Mouse (Mus musculus) heart, postnatal 36 days (tissue): ENCODE measurements around the gene Cideb. TPM values are rescaled to one million over a fixed set of nuclear protein-coding genes. Genes with fewer than 3 reads are reported as not detected.

Experiments used
- DNase-seq, 2 experiments: peaks; one replicate each; pipeline ENCODE4 v3.0.0; 2021 to 2022
- intact Hi-C: fragments of 180-260 bp; cut with DNase I; formaldehyde crosslinking; loops from one replicate; pipeline ENCODE4 v1.15.1; 2025
- total RNA-seq, 2 experiments: library from RNA; stranded (reverse); gene quantifications; 2 replicates each; pipeline ENCODE4 v1.2.3; 2021

Cideb gene
- 1 to 10 TPM in 1 of 2 experiments, under 1 TPM in 1; 0.64 to 1.6 TPM for total RNA-seq

DNA sequence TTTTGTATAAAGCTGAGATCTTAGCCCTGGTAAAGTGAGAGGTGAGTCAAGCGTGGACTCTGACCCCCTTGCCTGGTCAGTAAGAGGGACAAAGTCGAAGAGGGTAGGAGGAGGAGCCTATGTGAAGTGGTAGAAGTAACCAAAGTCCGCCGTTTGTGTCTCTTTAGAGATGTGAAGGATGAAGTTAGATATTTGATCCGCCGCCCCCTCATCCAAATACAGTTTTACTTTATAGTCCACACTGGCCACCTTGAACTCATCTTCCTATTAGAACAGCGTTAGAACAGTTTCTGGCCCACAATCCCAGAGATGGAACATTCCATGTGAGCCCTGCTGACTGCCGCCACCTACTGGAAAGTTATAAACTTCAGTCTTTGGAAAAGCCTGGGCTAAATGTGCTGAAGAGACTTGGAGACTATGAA lies at the start of gene Cideb:
Cideb (minus strand) TSS at position 96 of the 422 bp plus-strand sequence.
- intact Hi-C loops, result no loop called here

GRCm38 (mm10) chr14:55795380-55796163 lies 37.3 kb upstream of the Cideb start:
- intact Hi-C loops, result no loop called here
- DNase-seq, result no peak

More for the DNA sequence above, at the start of gene Cideb:
- DNase-seq, result peak; percentile 29 to 43

- intact Hi-C loops, result no loop called here
- no peak for DNase-seq
These were observed 35.7 kb upstream of the Cideb start for GRCm38 (mm10) chr14:55793946-55794345.

DNA sequence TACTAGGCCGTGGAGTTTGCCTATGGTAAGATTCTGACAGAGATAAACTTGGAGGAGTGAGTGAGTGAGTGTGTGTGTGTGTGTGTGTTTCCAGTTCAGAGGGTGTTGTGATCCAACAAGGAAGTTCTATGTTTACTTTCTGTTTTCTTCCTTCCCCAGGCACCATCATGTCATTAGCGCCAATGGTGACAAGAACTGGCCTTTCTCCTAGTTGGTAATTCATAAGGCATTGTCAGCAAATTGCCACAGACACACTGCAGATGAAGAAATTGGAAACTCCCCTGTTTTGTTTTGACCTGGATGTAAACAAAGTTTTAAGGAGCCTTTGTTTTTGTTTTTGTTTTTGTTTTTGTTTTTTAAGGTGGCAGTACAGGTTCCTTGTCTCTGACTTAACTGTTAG lies 35.2 kb upstream of the Cideb start:
- no peak for DNase-seq
- intact Hi-C loops, result no loop called here

GRCm38 (mm10) chr14:55788256-55789050 lies 30.2 kb upstream of the Cideb start, which contains the start of gene Ripk3:
Ripk3 (minus strand) TSS chr14:55788865.
- intact Hi-C loops, result no loop called here
- peak; percentile 48 to 60 for DNase-seq

DNA sequence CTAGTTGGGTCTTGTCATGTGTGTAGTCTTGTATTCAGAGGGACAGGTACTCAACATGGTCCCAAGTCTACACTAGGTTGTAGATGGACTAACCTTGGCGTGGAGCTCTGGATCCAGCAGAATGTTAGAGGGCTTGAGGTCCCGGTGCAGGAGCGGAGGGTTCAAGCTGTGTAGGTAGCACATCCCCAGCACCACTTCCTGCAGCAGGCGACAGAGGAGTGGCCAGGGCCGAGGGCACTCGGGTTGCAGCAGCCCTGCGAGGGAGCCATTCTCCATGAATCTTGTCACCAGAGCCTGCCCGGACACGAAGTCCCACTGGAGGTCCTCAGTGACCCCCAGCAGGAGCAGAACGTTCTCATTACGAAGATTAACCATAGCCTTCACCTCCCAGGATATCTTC lies 29.5 kb upstream of the Cideb start:
- DNase-seq, result no peak
- intact Hi-C loops, result no loop called here

- DNase-seq, result peak in 1 of 2 experiments; percentile 2
- intact Hi-C loops, result no loop called here
These were observed 26.9 kb upstream of the Cideb start for GRCm38 (mm10) chr14:55785195-55785594.

DNA sequence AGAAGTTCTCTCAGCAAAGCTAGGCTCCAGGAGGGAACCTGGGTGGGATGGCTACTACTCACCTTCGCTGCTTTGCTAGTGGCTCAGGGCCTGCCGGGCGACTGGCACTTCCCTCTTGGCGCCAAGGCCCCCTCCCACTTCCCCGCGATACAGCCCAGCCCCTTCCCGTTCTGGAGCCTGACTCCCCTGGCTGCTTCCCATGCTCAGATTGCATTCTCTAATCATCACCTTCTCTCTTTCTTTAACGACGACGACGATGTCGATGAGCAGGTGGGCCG lies 25.6 kb upstream of the Cideb start, which contains the start of gene Adcy4:
Adcy4 (minus strand) TSS at position 138 of the 278 bp plus-strand sequence.
- peak; percentile 41 to 49 for DNase-seq
- intact Hi-C loops, result no loop called here

- intact Hi-C loops, result no loop called here
- DNase-seq, result peak; percentile 45 to 59
These were observed 25.1 kb upstream of the Cideb start for GRCm38 (mm10) chr14:55783171-55783957.

DNA sequence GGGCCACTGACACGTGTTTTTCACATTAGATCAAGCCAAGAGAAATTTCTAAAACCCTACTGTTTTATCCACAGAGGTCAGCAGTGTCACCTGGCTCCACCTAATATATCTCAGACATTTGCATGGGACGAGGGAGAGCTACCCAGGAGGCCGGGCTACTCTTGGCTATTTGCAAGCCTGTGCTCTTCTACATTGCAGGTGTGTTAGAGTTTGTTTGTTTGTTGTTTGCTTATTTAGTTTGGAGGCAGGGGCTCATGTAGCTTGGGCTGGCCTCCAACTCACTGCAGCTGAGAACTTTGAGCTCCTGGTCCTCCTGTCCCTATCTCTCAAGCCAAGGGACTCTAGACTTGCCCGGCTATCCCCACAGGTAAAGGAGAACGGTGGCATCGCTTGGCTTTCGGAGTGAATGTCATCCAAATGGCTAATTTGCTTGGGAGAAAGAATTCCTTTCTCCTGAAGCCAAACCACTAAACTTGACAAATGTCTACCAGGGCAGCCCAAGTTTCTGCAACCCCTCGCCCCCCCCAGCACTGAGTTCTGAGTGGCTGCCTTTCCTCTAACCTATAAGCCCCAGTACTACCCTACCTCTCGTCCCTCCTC lies 24.2 kb upstream of the Cideb start:
- intact Hi-C loops, result no loop called here
- DNase-seq, result peak in 1 of 2 experiments; percentile 4

DNA sequence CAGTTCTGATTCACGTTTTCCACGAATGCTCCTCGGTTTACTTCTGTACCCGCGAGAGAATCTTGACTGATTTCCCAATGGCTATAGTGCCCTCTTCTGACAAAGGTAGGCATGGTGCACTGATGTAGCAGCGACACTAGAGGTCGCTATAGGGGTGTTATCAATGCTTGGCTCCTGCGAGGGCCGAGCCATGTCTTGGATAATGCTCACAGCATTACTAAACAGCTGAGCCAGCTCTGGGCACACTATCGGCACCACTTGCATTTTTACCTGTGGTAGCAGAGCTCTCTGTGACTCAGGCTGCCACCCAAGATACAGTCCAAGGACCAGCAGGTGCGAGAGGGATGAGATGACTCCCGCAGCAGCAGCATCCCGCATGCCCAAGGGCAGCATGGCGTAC lies 23.1 kb upstream of the Cideb start:
- DNase-seq, result peak; percentile 64 to 66
- intact Hi-C loops, result loop anchor here (1.0 to 2.0 kb wide), 3 partner anchors 42 to 137 kb away; partner anchors contain the start of gene Nfatc4

DNA sequence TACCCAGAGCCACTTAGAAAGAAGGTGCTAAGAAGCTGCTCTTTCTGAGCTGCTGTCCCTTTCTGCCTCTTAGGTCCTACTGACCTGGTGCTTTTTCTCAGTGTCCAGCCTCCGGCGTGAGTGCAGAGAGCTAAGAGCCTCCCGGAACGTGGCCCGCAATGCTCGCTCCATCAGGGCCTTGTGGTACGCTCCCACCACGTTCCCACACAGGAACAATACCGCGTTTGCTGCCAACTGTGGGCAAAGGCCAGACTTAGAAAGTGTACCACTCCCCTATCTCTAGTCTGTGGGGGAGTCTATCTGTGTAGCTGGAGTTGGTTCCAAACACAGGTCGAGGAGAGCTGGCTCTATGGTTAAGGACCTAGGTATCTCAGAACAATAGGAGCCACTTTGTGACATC lies 22.5 kb upstream of the Cideb start:
- no peak for DNase-seq
- intact Hi-C loops, result loop anchor here (1.0 to 2.0 kb wide), 3 partner anchors 43 to 138 kb away; partner anchors contain the start of gene Nfatc4

GRCm38 (mm10) chr14:55779656-55780055 lies 21.4 kb upstream of the Cideb start:
- intact Hi-C loops, result loop anchor here (2.0 kb wide), 3 partner anchors 15 to 139 kb away; partner anchors contain the start of gene Ltb4r1
- DNase-seq, result no peak

GRCm38 (mm10) chr14:55778686-55779085 lies 20.4 kb upstream of the Cideb start:
- DNase-seq, result no peak
- intact Hi-C loops, result loop anchor here (2.0 kb wide), 1 partner anchor 14 kb away; the partner anchor contains the start of gene Ltb4r1

- no peak for DNase-seq
- intact Hi-C loops, result loop anchor here (2.0 kb wide), 1 partner anchor 13 kb away; the partner anchor contains the start of gene Ltb4r1
These were observed 19.5 kb upstream of the Cideb start for GRCm38 (mm10) chr14:55777806-55778205.

DNA sequence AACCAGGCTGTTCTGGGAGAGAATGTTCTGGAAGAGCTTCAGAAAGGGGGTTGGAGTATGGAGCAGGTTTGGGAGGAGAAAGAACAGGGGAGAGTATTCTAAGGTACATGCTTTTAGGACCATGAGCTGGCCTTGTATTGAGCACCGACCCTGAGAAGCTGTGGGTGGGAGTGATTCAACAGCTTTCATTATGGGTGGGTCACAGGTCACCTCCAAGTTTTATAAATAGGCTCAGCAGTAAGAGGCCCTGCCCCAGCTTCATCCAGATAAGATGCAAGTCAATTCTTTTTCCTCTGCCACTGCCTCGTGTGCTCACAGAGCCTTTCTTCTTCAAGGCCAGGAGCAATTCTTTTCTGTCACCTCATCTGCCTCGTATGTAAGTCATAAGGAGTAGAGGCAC lies 18.9 kb upstream of the Cideb start:
- intact Hi-C loops, result no loop called here
- no peak for DNase-seq

GRCm38 (mm10) chr14:55776711-55777110 lies 18.5 kb upstream of the Cideb start:
- intact Hi-C loops, result no loop called here
- DNase-seq, result no peak

DNA sequence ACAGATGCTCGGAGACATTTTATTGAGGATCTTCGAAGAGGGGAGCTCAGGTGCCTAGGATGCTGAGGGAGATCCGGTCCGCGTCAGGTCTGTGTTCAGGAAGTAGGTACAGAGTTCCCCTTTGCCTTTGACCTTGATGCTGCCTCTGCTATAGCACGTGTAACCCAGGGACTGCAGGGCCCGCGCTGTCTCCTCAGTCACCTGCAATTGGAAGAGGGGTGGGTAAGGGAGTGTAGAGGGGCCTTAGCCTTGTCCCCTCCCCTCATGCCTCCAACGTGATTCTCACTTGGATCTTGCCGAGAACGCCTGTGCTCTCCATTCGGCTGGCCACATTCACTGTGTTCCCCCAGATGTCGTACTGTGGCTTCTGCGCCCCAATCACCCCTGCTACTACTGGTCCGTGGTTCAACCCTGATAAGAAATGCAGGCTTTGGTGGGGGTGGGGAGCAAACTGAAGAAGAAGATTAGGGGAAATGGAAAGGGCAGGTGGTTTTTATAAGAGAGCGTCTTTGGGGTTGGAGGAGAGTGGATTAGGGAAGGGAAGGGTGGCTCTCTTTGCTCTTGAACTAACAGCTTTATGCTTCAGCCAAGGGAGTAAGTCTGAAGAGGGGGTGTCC lies 10.9 kb upstream of the Cideb start:
- intact Hi-C loops, result loop anchor here (5.0 kb wide), 1 partner anchor 148 kb away; no protein-coding TSS in a partner anchor
- DNase-seq, result no peak

GRCm38 (mm10) chr14:55768555-55768954 lies 10.3 kb upstream of the Cideb start:
- intact Hi-C loops, result loop anchor here (5.0 kb wide), 1 partner anchor 149 kb away; no protein-coding TSS in a partner anchor
- no peak for DNase-seq
